Mouse (Mus musculus): ENCODE measurements around the gene Pcare. TPM values are rescaled to one million over a fixed set of nuclear protein-coding genes. Genes with fewer than 3 reads are reported as not detected.
A peak's percentile ranks its signal among the peaks of the same experiment; 100 is the strongest.
"Not testable (repeated sequence)": the region's sequence is repeated elsewhere in the genome, so short reads cannot be mapped to it uniquely, and the experiment has no call there.

Gene Pcare
- polyA plus RNA-seq, 1 experiment from 2014 or later, result not detected

- no peaks in the 10 kb centered on the region; the same call in 1 of the 2 replicates for H3K9me3 ChIP-seq (replicated peaks)
- H3K36me3 ChIP-seq (ENCODE audit: poor library complexity, severe bottlenecking), result no peaks in the 10 kb centered on the region
- no peak for ATAC-seq
- H3K27me3 ChIP-seq, result no peaks in the 10 kb centered on the region
- peaks cover 12% of the 10 kb centered on the region for H3K4me1 ChIP-seq
- no peak overlapping the region for H3K9ac ChIP-seq
- H3K4me2 ChIP-seq, result no peak overlapping the region
- WGBS, result 66% methylated on average over 4 of the region's 4 CpGs
- H3K27ac ChIP-seq, result no peak overlapping the region
- no peak overlapping the region for H3K4me3 ChIP-seq
Observed at GRCm38 (mm10) chr17:71774173-71774572, 21.5 kb upstream of the Pcare start.

DNA sequence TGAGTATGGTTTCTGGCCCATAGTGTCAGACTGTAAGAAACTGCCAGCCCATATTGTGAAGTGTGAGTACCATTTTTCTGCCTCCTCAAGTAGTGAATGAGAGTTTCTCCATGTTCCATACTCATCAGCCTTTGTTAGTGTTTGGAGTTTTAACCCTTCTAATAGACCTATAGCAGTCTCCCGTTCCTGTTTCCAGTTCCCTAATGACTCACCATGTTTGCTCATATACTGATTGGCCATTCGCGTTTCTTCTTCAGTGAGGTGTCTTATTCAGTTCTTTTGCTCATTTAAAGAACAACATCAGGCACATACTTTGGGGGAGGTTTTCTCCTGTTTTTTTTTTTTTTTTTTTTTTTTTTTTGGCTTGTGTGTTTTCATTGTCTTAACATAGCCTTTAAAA is 18.0 kb upstream of the Pcare start:
- WGBS, result 84% methylated on average over 3 of the region's 3 CpGs
- no peak overlapping the region for H3K4me3 ChIP-seq
- no peaks in the 10 kb centered on the region for H3K36me3 ChIP-seq (ENCODE audit: poor library complexity, severe bottlenecking)
- H3K9me3 ChIP-seq (replicated peaks), result no peaks in the 10 kb centered on the region
- H3K27ac ChIP-seq, result no peak overlapping the region
- H3K27me3 ChIP-seq, result no peaks in the 10 kb centered on the region
- ATAC-seq, result no peak
- no peak overlapping the region for H3K4me2 ChIP-seq
- H3K9ac ChIP-seq, result no peak overlapping the region
- H3K4me1 ChIP-seq, result peaks cover 15% of the 10 kb centered on the region

- Histone ChIP-seq H3K36me3 (ENCODE audit: poor library complexity, severe bottlenecking) (no peaks in the 10 kb centered on the region), H3K9ac (no peak overlapping the region), H3K9me3 (replicated peaks) (no peaks in the 10 kb centered on the region), H3K27me3 (no peaks in the 10 kb centered on the region), H3K4me2 (peak overlapping the region; percentile 29), H3K4me1 (peaks cover 15% of the 10 kb centered on the region), H3K27ac (peak overlapping the region; percentile 19; the same call in 1 of the 2 replicates), H3K4me3 (no peak overlapping the region)
- 3% methylated on average over 6 of the region's 6 CpGs for WGBS
- peak; percentile 70; the same call in 1 of the 2 replicates for ATAC-seq
Observed at GRCm38 (mm10) chr17:71769564-71769963, 16.9 kb upstream of the Pcare start.

DNA sequence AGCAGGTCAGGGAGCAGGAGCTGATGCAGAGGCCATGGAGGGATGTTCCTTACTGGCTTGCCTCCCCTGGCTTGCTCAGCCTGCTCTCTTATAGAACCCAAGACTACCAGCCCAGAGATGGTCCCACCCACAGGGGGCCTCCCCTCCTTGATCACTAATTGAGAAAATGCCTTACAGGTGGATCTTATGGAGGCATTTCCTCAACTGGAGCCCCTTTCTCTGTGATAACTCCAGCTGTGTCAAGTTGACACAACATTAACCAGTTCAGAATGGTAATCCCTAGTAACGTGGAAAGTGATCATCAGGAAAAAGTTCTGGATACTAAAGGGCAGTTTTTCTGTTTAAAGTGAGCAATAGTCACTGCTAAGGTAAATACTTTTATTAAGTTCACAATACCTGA is 15.5 kb upstream of the Pcare start, which contains the start of gene Clip4:
Clip4 (plus strand) TSS at position 301 of the 400 bp plus-strand sequence.
- H3K27me3 ChIP-seq; H3K4me3 ChIP-seq; H3K9ac ChIP-seq; H3K9me3 ChIP-seq (replicated peaks); ATAC-seq; H3K4me2 ChIP-seq; H3K27ac ChIP-seq; H3K36me3 ChIP-seq (ENCODE audit: poor library complexity, severe bottlenecking): not testable (repeated sequence)
- 74% methylated on average over 1 of the region's 1 CpGs for WGBS
- H3K4me1 ChIP-seq, result peaks cover 15% of the 10 kb centered on the region

DNA sequence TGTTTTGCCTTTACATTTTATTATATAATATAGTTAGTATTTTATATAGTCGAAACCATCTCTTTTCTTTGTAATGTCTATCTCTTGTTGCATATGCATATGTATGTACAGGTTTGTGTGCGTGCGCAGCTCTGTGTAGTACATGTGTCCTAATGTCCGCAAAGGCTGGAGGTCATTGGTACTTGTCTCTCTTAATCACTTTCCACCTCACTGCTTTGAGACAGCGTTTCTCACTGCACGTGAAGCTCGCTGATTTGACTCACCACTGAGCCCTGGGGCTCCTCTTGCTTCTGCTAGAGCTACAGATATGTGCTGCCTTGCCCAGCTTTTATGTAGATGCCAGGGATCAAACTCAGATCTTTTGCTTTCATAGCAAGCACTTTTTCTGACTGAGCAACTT is 7.8 kb upstream of the Pcare start:
- H3K36me3 ChIP-seq (ENCODE audit: poor library complexity, severe bottlenecking), result no peaks in the 10 kb centered on the region
- ATAC-seq, result no peak
- H3K4me1 ChIP-seq, result no peaks in the 10 kb centered on the region
- no peaks in the 10 kb centered on the region for H3K27me3 ChIP-seq
- no peak overlapping the region for H3K9ac ChIP-seq
- WGBS, result 68% methylated on average over 7 of the region's 7 CpGs
- H3K27ac ChIP-seq, result no peak overlapping the region
- H3K4me2 ChIP-seq, result no peak overlapping the region
- H3K4me3 ChIP-seq, result no peak overlapping the region
- H3K9me3 ChIP-seq (replicated peaks), result 0 out of 2 replicates have a peak, but pooled peaks cover 4% of the 10 kb centered on the region

- ATAC-seq, result no peak
- WGBS, result 80% methylated on average over 9 of the region's 9 CpGs
Observed at GRCm38 (mm10) chr17:71749616-71750168, 3.0 kb downstream of the Pcare start.

DNA sequence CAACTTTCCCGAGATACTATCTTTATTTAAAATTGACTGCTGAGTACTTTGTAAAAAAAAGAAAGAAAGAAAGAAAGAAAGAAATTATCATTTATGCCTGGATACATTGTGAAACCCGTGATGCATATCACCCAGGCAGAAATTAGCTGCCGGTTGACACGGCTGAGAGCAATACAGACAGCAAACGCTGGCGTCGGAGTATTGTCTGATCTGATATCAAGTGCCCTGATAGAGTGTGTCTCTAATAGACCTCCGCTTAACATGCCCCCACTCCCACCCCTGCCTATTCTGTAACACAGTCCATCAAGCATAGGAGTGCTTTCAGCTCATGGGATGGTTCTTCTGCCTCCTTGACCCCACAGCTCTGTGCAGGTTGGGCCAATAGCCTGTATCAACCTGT is 5.1 kb downstream of the Pcare start:
- Histone ChIP-seq H3K4me1 (peaks cover 15% of the 10 kb centered on the region), H3K4me2 (no peak overlapping the region), H3K27ac (no peak overlapping the region), H3K4me3 (no peak overlapping the region), H3K9ac (no peak overlapping the region), H3K9me3 (replicated peaks) (no peaks in the 10 kb centered on the region), H3K27me3 (no peaks in the 10 kb centered on the region), H3K36me3 (ENCODE audit: poor library complexity, severe bottlenecking) (no peaks in the 10 kb centered on the region)
- 63% methylated on average over 8 of the region's 8 CpGs for WGBS
- ATAC-seq, result no peak

More at GRCm38 (mm10) chr17:71749616-71750168, 3.0 kb downstream of the Pcare start:
- Histone ChIP-seq H3K9ac (no peak overlapping the region), H3K4me2 (no peak overlapping the region), H3K27ac (no peak overlapping the region), H3K36me3 (ENCODE audit: poor library complexity, severe bottlenecking) (no peaks in the 10 kb centered on the region), H3K9me3 (replicated peaks) (no peaks in the 10 kb centered on the region), H3K4me1 (peaks cover 7% of the 10 kb centered on the region), H3K4me3 (no peak overlapping the region), H3K27me3 (no peaks in the 10 kb centered on the region)

DNA sequence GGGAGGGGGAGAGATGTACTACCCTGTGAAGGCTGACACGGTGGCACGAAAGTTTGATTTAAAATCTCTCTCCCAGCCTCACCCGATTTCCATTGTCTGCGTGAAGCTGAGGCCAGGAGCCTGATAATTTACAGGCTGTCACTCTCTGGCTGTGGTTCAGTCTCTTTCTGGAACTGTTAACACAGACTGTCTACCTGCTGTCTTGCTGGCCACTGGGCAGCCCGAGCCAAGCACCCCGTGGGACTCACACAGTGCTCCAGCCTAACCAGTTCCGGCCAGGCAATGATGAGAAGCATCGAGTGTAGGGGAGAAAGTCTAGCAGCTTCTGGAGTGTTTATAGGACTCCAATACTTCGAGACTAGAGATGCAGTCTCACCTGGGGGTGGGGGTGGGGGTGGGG is 6.6 kb downstream of the Pcare start:
- Histone ChIP-seq H3K9me3 (replicated peaks) (no peaks in the 10 kb centered on the region), H3K4me2 (no peak overlapping the region), H3K9ac (no peak overlapping the region), H3K4me1 (peaks cover 15% of the 10 kb centered on the region), H3K27me3 (no peaks in the 10 kb centered on the region), H3K27ac (no peak overlapping the region), H3K36me3 (ENCODE audit: poor library complexity, severe bottlenecking) (no peaks in the 10 kb centered on the region), H3K4me3 (no peak overlapping the region)
- ATAC-seq, result no peak
- WGBS, result 83% methylated on average over 9 of the region's 9 CpGs

DNA sequence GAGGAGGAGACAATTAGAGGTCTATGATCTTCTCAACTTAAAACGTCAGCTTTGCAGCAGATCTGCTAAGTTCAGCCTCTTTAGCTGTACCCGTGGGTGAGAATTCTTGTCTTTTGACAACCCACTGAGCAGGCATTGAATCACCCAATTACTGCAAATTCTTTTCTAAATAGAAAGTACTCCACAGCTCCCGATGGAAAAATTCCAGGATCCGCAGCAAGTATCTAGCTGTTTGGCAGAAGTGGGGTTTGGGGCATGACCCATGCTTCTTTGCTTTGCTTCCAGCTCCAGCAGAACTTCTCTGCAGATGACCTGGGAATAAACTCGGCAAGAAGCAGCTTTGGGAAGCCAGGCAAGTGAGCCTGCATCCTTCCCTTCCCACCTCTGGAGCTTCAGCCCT is 9.8 kb downstream of the Pcare start:
- Histone ChIP-seq H3K9ac (no peak overlapping the region), H3K36me3 (ENCODE audit: poor library complexity, severe bottlenecking) (no peaks in the 10 kb centered on the region), H3K27me3 (no peaks in the 10 kb centered on the region), H3K9me3 (replicated peaks) (no peaks in the 10 kb centered on the region), H3K4me2 (no peak overlapping the region), H3K4me1 (peaks cover 15% of the 10 kb centered on the region), H3K27ac (no peak overlapping the region), H3K4me3 (no peak overlapping the region)
- no peak for ATAC-seq
- WGBS, result 8% methylated on average over 5 of the region's 5 CpGs

GRCm38 (mm10) chr17:71742156-71742555 is 10.5 kb downstream of the Pcare start:
- WGBS, result 84% methylated on average over 3 of the region's 3 CpGs
- H3K27ac ChIP-seq, result no peak overlapping the region
- no peaks in the 10 kb centered on the region for H3K27me3 ChIP-seq
- H3K4me1 ChIP-seq, result peaks cover 15% of the 10 kb centered on the region
- H3K9ac ChIP-seq, result no peak overlapping the region
- H3K9me3 ChIP-seq (replicated peaks), result no peaks in the 10 kb centered on the region
- no peak for ATAC-seq
- no peak overlapping the region for H3K4me2 ChIP-seq
- H3K4me3 ChIP-seq, result no peak overlapping the region
- no peaks in the 10 kb centered on the region for H3K36me3 ChIP-seq (ENCODE audit: poor library complexity, severe bottlenecking)

DNA sequence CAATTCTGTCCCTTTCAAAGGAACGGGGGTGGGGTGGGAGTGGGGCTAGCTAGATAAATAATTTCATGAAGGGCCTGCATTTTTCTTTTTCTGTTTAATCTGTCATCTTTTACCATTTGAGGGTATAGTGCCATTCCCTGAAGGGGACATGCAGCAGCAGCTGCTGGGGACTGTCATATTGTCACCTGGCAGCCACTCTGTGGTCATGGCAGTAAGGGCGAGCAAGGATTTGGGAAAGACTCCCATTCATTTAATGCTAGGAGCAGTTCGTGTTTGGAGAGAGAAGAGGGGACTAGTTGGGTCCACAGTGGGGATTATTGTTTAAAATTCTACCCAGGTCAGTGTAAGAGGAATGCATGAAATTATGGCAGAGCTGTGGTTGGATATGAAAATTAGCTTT is 16.3 kb downstream of the Pcare start:
- Histone ChIP-seq H3K9me3 (replicated peaks) (no peaks in the 10 kb centered on the region), H3K4me2 (no peak overlapping the region), H3K4me1 (0 out of 2 replicates have a peak, but pooled peaks cover 3% of the 10 kb centered on the region), H3K27ac (no peak overlapping the region), H3K27me3 (no peaks in the 10 kb centered on the region), H3K9ac (no peak overlapping the region), H3K4me3 (no peak overlapping the region), H3K36me3 (ENCODE audit: poor library complexity, severe bottlenecking) (no peaks in the 10 kb centered on the region)
- WGBS, result 68% methylated on average over 3 of the region's 3 CpGs
- ATAC-seq, result no peak

- Histone ChIP-seq H3K4me1 (no peaks in the 10 kb centered on the region), H3K27me3 (no peaks in the 10 kb centered on the region), H3K4me2 (no peak overlapping the region), H3K9ac (no peak overlapping the region), H3K36me3 (ENCODE audit: poor library complexity, severe bottlenecking) (no peaks in the 10 kb centered on the region), H3K27ac (no peak overlapping the region), H3K4me3 (no peak overlapping the region), H3K9me3 (replicated peaks) (no peaks in the 10 kb centered on the region)
- WGBS, result 85% methylated on average over 2 of the region's 2 CpGs
- ATAC-seq, result no peak
Observed at GRCm38 (mm10) chr17:71730655-71731054, 22.0 kb downstream of the Pcare start.

- H3K4me1 ChIP-seq, result no peaks in the 10 kb centered on the region
Observed at GRCm38 (mm10) chr17:71721019-71721418, 31.7 kb downstream of the Pcare start.

More at GRCm38 (mm10) chr17:71721019-71721418, 31.7 kb downstream of the Pcare start:
- no peak overlapping the region for H3K4me2 ChIP-seq
- no peak overlapping the region for H3K4me3 ChIP-seq
- ATAC-seq, result no peak
- H3K9me3 ChIP-seq (replicated peaks), result no peaks in the 10 kb centered on the region
- 87% methylated on average over 3 of the region's 3 CpGs for WGBS
- H3K9ac ChIP-seq, result no peak overlapping the region
- no peak overlapping the region for H3K27ac ChIP-seq
- H3K36me3 ChIP-seq (ENCODE audit: poor library complexity, severe bottlenecking), result no peaks in the 10 kb centered on the region
- H3K27me3 ChIP-seq, result no peaks in the 10 kb centered on the region
